Mouse (Mus musculus): ENCODE data around the gene Olfr15. TPM values are rescaled to one million over a fixed set of nuclear protein-coding genes. Genes with fewer than 3 reads are reported as not detected.
"Not testable (repeated sequence)": the region's sequence is repeated elsewhere in the genome, so short reads cannot be mapped to it uniquely, and the experiment has no call there.

The Olfr15 gene
- polyA plus RNA-seq (2012; fragmentation: generic; extraction: Trizol), result not detected

GRCm38 (mm10) chr16:3830588-3831109 is at the start of gene Olfr15:
TSS of gene Olfr15 (plus strand) at chr16:3830878.
- no peak within 1 kb of the TSS for H3K4me2 ChIP-seq (ENCODE audit: low read depth)
- H3ac ChIP-seq (ENCODE audit: control insufficient read depth, insufficient read length), result no peak within 1 kb of the TSS
- no peaks in the 10 kb centered on the region for H3K27me3 ChIP-seq (ENCODE audit: control insufficient read depth, insufficient read depth, insufficient read length)
- H3K79me2 ChIP-seq (ENCODE audit: control insufficient read depth, insufficient read depth), result no peaks in the 10 kb centered on the region
- no peaks in the 10 kb centered on the region for H3K36me3 ChIP-seq (ENCODE audit: control insufficient read depth, insufficient read depth)
- H3K4me3 ChIP-seq, result no peak within 1 kb of the TSS
- no peak for TF ChIP-seq MYOG (IDR thresholded peaks at IDR 0.05; ENCODE audit: control insufficient read depth in 1 of 3, insufficient read depth in 1 of 3, insufficient read length in 2 of 3, low read depth in 2 of 3)
- TF ChIP-seq TCF12 (IDR thresholded peaks at IDR 0.05; ENCODE audit: insufficient read depth, poor library complexity, severe bottlenecking), result no peak
- no peak for TF ChIP-seq MAX (IDR thresholded peaks at IDR 0.05; ENCODE audit: low read depth)
- TF ChIP-seq E2F4 (IDR thresholded peaks at IDR 0.05; ENCODE audit: insufficient read depth), result no peak
- no peak for TF ChIP-seq POLR2A (IDR thresholded peaks at IDR 0.05; ENCODE audit: insufficient read length, low read depth)
- no peak for TF ChIP-seq SRF (IDR thresholded peaks at IDR 0.05; ENCODE audit: control insufficient read depth, insufficient read length, low read depth)
- TF ChIP-seq MYOD1 (IDR thresholded peaks at IDR 0.05; ENCODE audit: control insufficient read depth in 1 of 3, insufficient read length in 2 of 3, low read depth in 2 of 3), result no peak
- TF ChIP-seq USF1 (IDR thresholded peaks at IDR 0.05; ENCODE audit: low read depth), result no peak
- no peak for TF ChIP-seq REST (IDR thresholded peaks at IDR 0.05; ENCODE audit: insufficient read depth, insufficient read length)
- no peak for TF ChIP-seq TCF3 (IDR thresholded peaks at IDR 0.05; ENCODE audit: insufficient read length, low read depth)
- TF ChIP-seq CEBPB (IDR thresholded peaks at IDR 0.05; ENCODE audit: insufficient read depth, poor library complexity, severe bottlenecking), result no peak
- no peak for TF ChIP-seq POLR2AphosphoS2 (IDR thresholded peaks at IDR 0.05; ENCODE audit: insufficient read length, low read depth)

DNA sequence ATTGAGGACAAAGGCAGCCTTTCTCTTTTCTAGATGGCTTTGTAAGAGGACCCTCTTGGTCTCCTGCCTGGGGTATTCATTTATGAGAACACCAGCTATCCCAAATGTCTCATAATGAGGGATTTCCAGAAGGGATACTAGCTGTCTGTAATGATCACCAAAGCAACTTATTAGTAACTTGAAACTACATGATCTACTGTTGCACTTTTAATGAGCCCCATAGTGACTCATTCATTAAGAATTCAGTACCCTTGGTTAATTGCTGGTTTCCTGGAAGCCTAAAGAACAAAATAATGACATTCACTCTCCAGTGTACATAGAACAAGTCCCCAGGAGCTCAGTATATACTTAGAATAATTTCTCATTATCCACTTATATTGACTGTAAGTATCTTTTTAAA is 49.4 kb upstream of the Olfr15 start:
- Histone ChIP-seq H3ac (ENCODE audit: control insufficient read depth, insufficient read length) (no peak overlapping the region), H3K4me2 (ENCODE audit: low read depth) (no peak overlapping the region)
- TF ChIP-seq REST (IDR thresholded peaks at IDR 0.05; ENCODE audit: insufficient read depth, insufficient read length), result no peak
- TF ChIP-seq MYOD1 (IDR thresholded peaks at IDR 0.05; ENCODE audit: control insufficient read depth in 1 of 3, insufficient read length in 2 of 3, low read depth in 2 of 3), result no peak
- no peak for TF ChIP-seq MAX (IDR thresholded peaks at IDR 0.05; ENCODE audit: low read depth)
- no peak for TF ChIP-seq MYOG (IDR thresholded peaks at IDR 0.05; ENCODE audit: control insufficient read depth in 1 of 3, insufficient read depth in 1 of 3, insufficient read length in 2 of 3, low read depth in 2 of 3)
- no peak for TF ChIP-seq SRF (IDR thresholded peaks at IDR 0.05; ENCODE audit: control insufficient read depth, insufficient read length, low read depth)
- no peak for TF ChIP-seq TCF12 (IDR thresholded peaks at IDR 0.05; ENCODE audit: insufficient read depth, poor library complexity, severe bottlenecking)
- TF ChIP-seq E2F4 (IDR thresholded peaks at IDR 0.05; ENCODE audit: insufficient read depth), result no peak
- TF ChIP-seq POLR2A (IDR thresholded peaks at IDR 0.05; ENCODE audit: insufficient read length, low read depth), result no peak
- no peak for TF ChIP-seq POLR2AphosphoS2 (IDR thresholded peaks at IDR 0.05; ENCODE audit: insufficient read length, low read depth)

GRCm38 (mm10) chr16:3788394-3788793 is 42.3 kb upstream of the Olfr15 start:
- H3K4me2 ChIP-seq (ENCODE audit: low read depth), result no peak overlapping the region
- H3ac ChIP-seq (ENCODE audit: control insufficient read depth, insufficient read length), result no peak overlapping the region
- no peaks in the 10 kb centered on the region for H3K36me3 ChIP-seq (ENCODE audit: control insufficient read depth, insufficient read depth)
- no peaks in the 10 kb centered on the region for H3K79me2 ChIP-seq (ENCODE audit: control insufficient read depth, insufficient read depth)
- no peaks in the 10 kb centered on the region for H3K27me3 ChIP-seq (ENCODE audit: control insufficient read depth, insufficient read depth, insufficient read length)
- no peak overlapping the region for H3K4me3 ChIP-seq
- TF ChIP-seq CEBPB (IDR thresholded peaks at IDR 0.05; ENCODE audit: insufficient read depth, poor library complexity, severe bottlenecking), result no peak
- no peak for TF ChIP-seq USF1 (IDR thresholded peaks at IDR 0.05; ENCODE audit: low read depth)
- no peak for TF ChIP-seq POLR2AphosphoS2 (IDR thresholded peaks at IDR 0.05; ENCODE audit: insufficient read length, low read depth)
- TF ChIP-seq TCF3 (IDR thresholded peaks at IDR 0.05; ENCODE audit: insufficient read length, low read depth), result no peak
- no peak for TF ChIP-seq SRF (IDR thresholded peaks at IDR 0.05; ENCODE audit: control insufficient read depth, insufficient read length, low read depth)
- no peak for TF ChIP-seq REST (IDR thresholded peaks at IDR 0.05; ENCODE audit: insufficient read depth, insufficient read length)
- no peak for TF ChIP-seq MYOD1 (IDR thresholded peaks at IDR 0.05; ENCODE audit: control insufficient read depth in 1 of 3, insufficient read length in 2 of 3, low read depth in 2 of 3)
- TF ChIP-seq MAX (IDR thresholded peaks at IDR 0.05; ENCODE audit: low read depth), result no peak
- TF ChIP-seq E2F4 (IDR thresholded peaks at IDR 0.05; ENCODE audit: insufficient read depth), result no peak
- no peak for TF ChIP-seq POLR2A (IDR thresholded peaks at IDR 0.05; ENCODE audit: insufficient read length, low read depth)
- TF ChIP-seq MYOG (IDR thresholded peaks at IDR 0.05; ENCODE audit: control insufficient read depth in 1 of 3, insufficient read depth in 1 of 3, insufficient read length in 2 of 3, low read depth in 2 of 3), result no peak
- no peak for TF ChIP-seq TCF12 (IDR thresholded peaks at IDR 0.05; ENCODE audit: insufficient read depth, poor library complexity, severe bottlenecking)

More for the DNA sequence above, 49.4 kb upstream of the Olfr15 start:
- no peaks in the 10 kb centered on the region for H3K79me2 ChIP-seq (ENCODE audit: control insufficient read depth, insufficient read depth)
- H3K36me3 ChIP-seq (ENCODE audit: control insufficient read depth, insufficient read depth), result no peaks in the 10 kb centered on the region
- no peak overlapping the region for H3K4me3 ChIP-seq
- H3K27me3 ChIP-seq (ENCODE audit: control insufficient read depth, insufficient read depth, insufficient read length), result no peaks in the 10 kb centered on the region

DNA sequence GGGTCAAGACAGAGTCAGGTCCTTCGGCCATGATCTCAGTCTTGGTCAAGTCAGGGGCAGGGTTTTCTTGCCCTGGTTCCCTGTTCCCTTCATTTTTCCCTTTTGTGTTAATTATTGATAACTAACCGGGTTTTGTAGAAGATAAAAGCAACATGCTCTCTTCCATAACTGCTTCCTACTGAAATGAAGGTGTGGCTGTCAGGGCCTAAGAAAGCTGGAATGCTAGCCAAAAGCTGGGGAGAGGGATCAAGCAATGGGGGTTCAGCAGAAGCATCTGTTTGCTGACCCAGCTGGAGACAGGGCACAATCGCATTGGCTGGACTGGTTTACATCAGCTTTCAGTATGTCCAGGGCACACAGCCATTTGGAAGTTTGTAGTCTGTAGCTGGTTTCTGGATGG is 22.5 kb upstream of the Olfr15 start:
- Histone ChIP-seq H3ac (ENCODE audit: control insufficient read depth, insufficient read length) (no peak overlapping the region), H3K79me2 (ENCODE audit: control insufficient read depth, insufficient read depth) (no peaks in the 10 kb centered on the region), H3K4me2 (ENCODE audit: low read depth) (peak overlapping the region; percentile 3), H3K27me3 (ENCODE audit: control insufficient read depth, insufficient read depth, insufficient read length) (no peaks in the 10 kb centered on the region), H3K36me3 (ENCODE audit: control insufficient read depth, insufficient read depth) (no peaks in the 10 kb centered on the region), H3K4me3 (no peak overlapping the region)
- no peak for TF ChIP-seq USF1 (IDR thresholded peaks at IDR 0.05; ENCODE audit: low read depth)
- no peak for TF ChIP-seq POLR2A (IDR thresholded peaks at IDR 0.05; ENCODE audit: insufficient read length, low read depth)
- no peak for TF ChIP-seq MYOG (IDR thresholded peaks at IDR 0.05; ENCODE audit: control insufficient read depth in 1 of 3, insufficient read depth in 1 of 3, insufficient read length in 2 of 3, low read depth in 2 of 3)
- TF ChIP-seq SRF (IDR thresholded peaks at IDR 0.05; ENCODE audit: control insufficient read depth, insufficient read length, low read depth), result no peak
- no peak for TF ChIP-seq MYOD1 (IDR thresholded peaks at IDR 0.05; ENCODE audit: control insufficient read depth in 1 of 3, insufficient read length in 2 of 3, low read depth in 2 of 3)
- no peak for TF ChIP-seq POLR2AphosphoS2 (IDR thresholded peaks at IDR 0.05; ENCODE audit: insufficient read length, low read depth)
- TF ChIP-seq E2F4 (IDR thresholded peaks at IDR 0.05; ENCODE audit: insufficient read depth), result no peak

DNA sequence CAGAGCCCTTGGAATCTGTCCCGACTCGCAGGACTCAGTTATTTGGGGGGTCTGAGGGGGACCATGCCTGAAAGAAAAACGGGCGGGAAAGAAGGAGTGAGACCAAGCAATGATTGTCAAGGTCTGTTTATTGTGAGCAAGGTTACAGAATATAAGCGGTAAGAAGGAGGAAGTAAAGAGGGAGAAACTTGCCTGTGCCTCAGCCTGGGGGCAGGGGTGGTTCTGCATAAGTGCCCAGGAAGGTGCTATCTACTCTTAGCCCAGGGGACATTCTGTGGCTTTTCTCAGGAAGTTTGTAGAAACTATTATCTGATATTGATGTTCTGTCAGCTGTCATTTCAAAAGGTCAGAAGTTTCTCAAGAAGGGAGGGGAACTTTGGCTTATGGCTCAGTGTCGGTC is 16.0 kb upstream of the Olfr15 start:
- H3K27me3 ChIP-seq (ENCODE audit: control insufficient read depth, insufficient read depth, insufficient read length); H3K36me3 ChIP-seq (ENCODE audit: control insufficient read depth, insufficient read depth); H3K4me3 ChIP-seq; H3K4me2 ChIP-seq (ENCODE audit: low read depth); H3K79me2 ChIP-seq (ENCODE audit: control insufficient read depth, insufficient read depth); H3ac ChIP-seq (ENCODE audit: control insufficient read depth, insufficient read length): not testable (repeated sequence)

Measured in myocyte (in vitro differentiated cells).